Mouse (Mus musculus): Measurements from ENCODE around the gene Klf12. TPM values are rescaled to one million over a fixed set of nuclear protein-coding genes. Genes with fewer than 3 reads are reported as not detected.

Klf12 gene
- polyA plus RNA-seq, 1 experiment = 1.4 TPM

DNA sequence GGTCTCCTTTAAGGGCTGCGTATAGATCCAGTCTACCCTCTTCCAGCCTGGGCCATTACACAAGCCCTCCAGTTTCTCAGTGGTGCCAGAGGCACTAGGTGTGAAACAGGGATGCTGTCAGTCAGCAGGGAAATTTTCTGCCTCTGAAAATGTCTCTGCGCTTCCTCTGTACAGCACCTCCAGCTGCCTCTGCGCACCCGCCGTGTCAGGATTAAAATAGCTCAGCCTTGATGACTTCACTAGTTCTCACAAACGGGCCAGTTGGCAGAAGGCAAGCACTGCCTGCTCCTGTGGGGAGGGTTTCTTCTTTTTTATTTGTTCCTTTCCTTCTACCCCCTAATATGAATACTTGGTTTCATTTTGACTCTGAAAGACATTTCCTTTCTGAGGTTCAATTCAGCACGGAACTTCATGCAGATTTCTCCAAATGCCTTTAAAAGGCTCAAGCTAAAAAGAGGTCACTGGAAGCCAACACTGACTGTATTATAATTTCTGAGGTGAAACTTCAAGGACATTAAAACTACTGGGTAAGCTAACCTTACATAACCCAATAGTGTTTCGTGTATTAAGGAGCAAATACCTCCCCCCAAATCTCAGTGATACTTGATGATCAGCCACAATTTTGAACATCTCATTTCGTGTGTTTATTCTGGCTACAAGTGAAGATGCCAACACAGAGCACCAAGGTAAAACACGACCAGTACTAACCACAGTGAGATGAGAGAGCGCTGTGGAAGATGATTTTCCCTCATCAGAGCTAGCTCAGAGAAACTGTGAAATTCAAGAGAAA, 73.2 kb downstream of the Klf12 start:
- Histone ChIP-seq H3K4me3 (ENCODE audit: insufficient read depth, low read depth, low read length) (no peak overlapping the region; the same call in 1 of the 2 replicates), H3K4me1 (ENCODE audit: control insufficient read depth, insufficient read depth, insufficient read length, low read length) (peaks cover 2% of the 10 kb centered on the region), H3K27ac (replicated peaks; ENCODE audit: low read depth, low read length) (peak overlapping the region; percentile 8)

GRCm38 (mm10) chr14:100209814-100210419, 74.6 kb downstream of the Klf12 start:
- Histone ChIP-seq H3K4me3 (ENCODE audit: insufficient read depth, low read depth, low read length) (no peak overlapping the region), H3K4me1 (ENCODE audit: control insufficient read depth, insufficient read depth, insufficient read length, low read length) (peaks cover 2% of the 10 kb centered on the region), H3K27ac (replicated peaks; ENCODE audit: low read depth, low read length) (no peak overlapping the region)

DNA sequence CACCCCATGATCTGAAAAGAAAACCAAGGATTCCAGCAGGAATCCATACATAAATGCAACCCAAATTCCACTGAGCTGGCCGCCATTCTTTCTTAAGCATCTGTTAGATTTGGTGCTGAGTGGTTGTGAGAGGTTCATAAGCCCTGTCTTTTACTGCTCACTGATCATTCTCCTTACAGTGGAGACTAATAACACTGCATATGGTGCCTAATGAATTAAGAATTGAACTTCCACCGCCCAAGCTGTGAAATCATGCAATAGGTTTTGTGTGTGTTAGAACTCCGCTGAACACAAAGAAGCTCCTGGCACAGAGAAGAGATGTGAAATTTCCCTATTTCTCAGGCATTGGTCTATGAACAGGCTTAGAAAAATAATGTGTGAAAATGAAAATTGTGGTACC, 77.4 kb downstream of the Klf12 start:
- H3K27ac ChIP-seq (replicated peaks; ENCODE audit: low read depth, low read length) = no peak overlapping the region
- H3K4me3 ChIP-seq (ENCODE audit: insufficient read depth, low read depth, low read length) = no peak overlapping the region
- H3K4me1 ChIP-seq (ENCODE audit: control insufficient read depth, insufficient read depth, insufficient read length, low read length) = peaks cover 2% of the 10 kb centered on the region

- no peak overlapping the region for H3K4me3 ChIP-seq (ENCODE audit: insufficient read depth, low read depth, low read length)
- H3K4me1 ChIP-seq (ENCODE audit: control insufficient read depth, insufficient read depth, insufficient read length, low read length) = peaks cover 2% of the 10 kb centered on the region
- H3K27ac ChIP-seq (replicated peaks; ENCODE audit: low read depth, low read length) = no peak overlapping the region
These were observed 78.3 kb downstream of the Klf12 start for GRCm38 (mm10) chr14:100206207-100206606.

DNA sequence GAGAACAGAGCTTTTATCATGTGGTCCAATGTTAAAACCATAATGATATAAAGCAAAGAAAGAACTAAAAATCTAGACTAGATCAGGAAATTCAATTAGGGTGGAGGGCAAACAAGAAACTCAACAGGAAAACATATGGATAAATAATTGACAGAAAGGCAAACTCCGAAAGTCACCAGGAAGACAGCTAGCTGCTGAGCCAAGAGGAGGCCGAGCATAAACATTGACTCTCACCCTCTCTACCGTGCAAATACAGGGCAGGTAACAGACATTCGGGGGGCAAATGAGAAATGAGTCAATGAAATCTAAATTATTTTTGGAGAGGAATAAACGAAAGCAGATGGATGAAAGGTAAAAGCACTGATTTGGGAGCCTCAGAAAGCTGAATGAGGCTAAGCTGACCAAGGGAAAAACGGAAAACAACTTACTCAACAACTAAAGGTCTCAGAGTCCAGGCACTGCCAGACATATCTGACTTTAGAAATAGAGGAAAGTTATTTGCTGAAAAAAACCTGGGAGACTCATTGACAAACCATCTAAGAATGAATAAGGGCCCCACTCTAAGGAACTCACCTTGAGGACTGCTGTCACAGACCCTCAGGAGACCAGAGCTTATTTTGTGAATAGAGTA, 84.3 kb downstream of the Klf12 start:
- Histone ChIP-seq H3K4me3 (ENCODE audit: insufficient read depth, low read depth, low read length) (no peak overlapping the region), H3K27ac (replicated peaks; ENCODE audit: low read depth, low read length) (no peak overlapping the region), H3K4me1 (ENCODE audit: control insufficient read depth, insufficient read depth, insufficient read length, low read length) (no peaks in the 10 kb centered on the region)

DNA sequence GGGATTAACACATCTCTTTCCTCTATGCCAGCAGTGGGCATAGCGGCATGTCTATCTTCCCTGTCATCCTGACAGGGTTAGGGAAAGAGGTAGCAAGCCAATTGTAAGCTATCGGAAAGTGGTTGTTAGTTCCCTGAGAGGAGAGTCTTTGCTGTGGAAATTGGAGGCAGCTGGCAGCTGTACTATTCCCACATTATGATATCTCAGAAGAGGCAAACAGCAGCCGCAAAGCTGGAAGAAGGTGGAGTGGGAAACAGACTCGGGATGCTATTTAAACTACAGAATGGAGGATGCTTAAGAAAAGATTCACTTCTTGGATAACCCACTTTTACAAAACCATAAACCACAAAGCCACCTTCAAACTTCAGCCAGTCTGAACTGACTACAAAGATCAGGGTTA, 85.8 kb downstream of the Klf12 start:
- Histone ChIP-seq H3K27ac (replicated peaks; ENCODE audit: low read depth, low read length) (no peak overlapping the region), H3K4me3 (ENCODE audit: insufficient read depth, low read depth, low read length) (no peak overlapping the region), H3K4me1 (ENCODE audit: control insufficient read depth, insufficient read depth, insufficient read length, low read length) (no peaks in the 10 kb centered on the region)

- Histone ChIP-seq H3K4me1 (ENCODE audit: control insufficient read depth, insufficient read depth, insufficient read length, low read length) (no peaks in the 10 kb centered on the region), H3K4me3 (ENCODE audit: insufficient read depth, low read depth, low read length) (no peak overlapping the region), H3K27ac (replicated peaks; ENCODE audit: low read depth, low read length) (no peak overlapping the region)
These were observed 87.3 kb downstream of the Klf12 start for GRCm38 (mm10) chr14:100197199-100197598.

- Histone ChIP-seq H3K4me1 (ENCODE audit: control insufficient read depth, insufficient read depth, insufficient read length, low read length) (peaks cover 4% of the 10 kb centered on the region; the same call in 1 of the 2 replicates), H3K4me3 (ENCODE audit: insufficient read depth, low read depth, low read length) (no peak overlapping the region), H3K27ac (replicated peaks; ENCODE audit: low read depth, low read length) (no peak overlapping the region)
These were observed 94.8 kb downstream of the Klf12 start for GRCm38 (mm10) chr14:100189490-100190197.

GRCm38 (mm10) chr14:100187372-100187771, 97.1 kb downstream of the Klf12 start:
- H3K4me3 ChIP-seq (ENCODE audit: insufficient read depth, low read depth, low read length) = no peak overlapping the region
- peaks cover 4% of the 10 kb centered on the region; the same call in 1 of the 2 replicates for H3K4me1 ChIP-seq (ENCODE audit: control insufficient read depth, insufficient read depth, insufficient read length, low read length)
- no peak overlapping the region for H3K27ac ChIP-seq (replicated peaks; ENCODE audit: low read depth, low read length)

DNA sequence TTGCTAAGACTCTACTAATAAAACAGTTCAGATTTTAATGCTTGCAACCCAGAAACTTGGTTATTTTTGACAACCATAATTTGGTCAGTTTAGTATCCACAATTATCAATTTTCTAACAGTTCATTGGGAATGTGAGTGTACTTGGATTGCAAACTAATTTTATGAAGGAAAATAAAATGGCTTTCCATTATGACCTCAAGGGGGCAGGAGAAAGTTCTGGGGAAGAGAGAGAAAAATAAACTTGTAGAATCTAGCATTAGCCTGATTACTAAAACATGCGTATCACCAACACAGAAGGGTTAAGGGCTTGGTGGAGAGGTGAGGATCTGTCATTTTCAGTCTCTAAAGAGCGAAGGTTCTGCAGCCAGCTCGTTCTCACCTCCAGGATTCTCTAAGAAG, 106.7 kb downstream of the Klf12 start:
- Histone ChIP-seq H3K4me1 (ENCODE audit: control insufficient read depth, insufficient read depth, insufficient read length, low read length) (no peaks in the 10 kb centered on the region), H3K27ac (replicated peaks; ENCODE audit: low read depth, low read length) (no peak overlapping the region), H3K4me3 (ENCODE audit: insufficient read depth, low read depth, low read length) (no peak overlapping the region)

DNA sequence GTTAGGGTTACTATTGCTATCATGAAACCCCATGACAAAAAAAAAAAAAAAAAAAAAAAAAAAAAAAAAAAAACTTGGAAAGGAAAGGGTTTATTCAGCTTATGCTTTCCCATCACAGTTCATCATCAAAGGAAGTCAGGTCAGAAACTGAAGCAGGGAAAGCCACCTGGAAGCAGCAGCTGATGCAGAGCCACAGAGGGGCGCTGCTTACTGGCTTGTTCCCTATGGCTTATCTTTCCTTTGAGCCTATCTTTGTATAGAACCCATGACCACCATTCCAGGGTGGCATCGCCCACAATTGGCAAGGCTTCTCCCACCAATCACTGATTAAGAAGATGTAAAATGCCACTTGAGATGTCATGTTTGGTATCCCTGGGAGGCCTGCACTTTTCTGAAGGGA, 119.4 kb downstream of the Klf12 start:
- H3K4me1 ChIP-seq (ENCODE audit: control insufficient read depth, insufficient read depth, insufficient read length, low read length) = no peaks in the 10 kb centered on the region
- H3K27ac ChIP-seq (replicated peaks; ENCODE audit: low read depth, low read length) = no peak overlapping the region
- H3K4me3 ChIP-seq (ENCODE audit: insufficient read depth, low read depth, low read length) = no peak overlapping the region

- no peak overlapping the region for H3K4me3 ChIP-seq (ENCODE audit: insufficient read depth, low read depth, low read length)
- no peak overlapping the region for H3K27ac ChIP-seq (replicated peaks; ENCODE audit: low read depth, low read length)
- H3K4me1 ChIP-seq (ENCODE audit: control insufficient read depth, insufficient read depth, insufficient read length, low read length) = no peaks in the 10 kb centered on the region
These were observed 127.8 kb downstream of the Klf12 start for GRCm38 (mm10) chr14:100156639-100157038.

- Histone ChIP-seq H3K4me1 (ENCODE audit: control insufficient read depth, insufficient read depth, insufficient read length, low read length) (no peaks in the 10 kb centered on the region), H3K4me3 (ENCODE audit: insufficient read depth, low read depth, low read length) (no peak overlapping the region), H3K27ac (replicated peaks; ENCODE audit: low read depth, low read length) (no peak overlapping the region)
These were observed 136.8 kb downstream of the Klf12 start for GRCm38 (mm10) chr14:100147666-100148065.

DNA sequence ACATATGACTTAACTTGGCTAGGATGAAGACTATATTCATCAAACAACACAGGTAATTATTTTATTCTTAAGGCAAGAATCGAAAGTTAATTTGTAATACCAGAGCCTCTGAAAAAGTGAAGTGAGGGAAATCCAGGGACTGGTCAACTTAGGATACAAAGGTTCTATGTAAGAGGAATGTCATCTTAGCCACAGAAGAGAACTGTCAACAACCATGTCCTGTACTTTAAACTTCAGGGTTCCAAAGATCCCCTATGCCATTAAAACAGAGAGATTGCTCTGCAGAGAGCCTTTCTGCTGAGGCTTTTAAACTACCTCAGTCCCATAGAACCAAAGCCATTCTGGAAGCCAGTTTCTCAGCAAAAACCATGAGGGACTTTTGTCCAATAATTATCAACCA, 144.1 kb downstream of the Klf12 start:
- no peak overlapping the region for H3K27ac ChIP-seq (replicated peaks; ENCODE audit: low read depth, low read length)
- no peak overlapping the region for H3K4me3 ChIP-seq (ENCODE audit: insufficient read depth, low read depth, low read length)
- no peaks in the 10 kb centered on the region for H3K4me1 ChIP-seq (ENCODE audit: control insufficient read depth, insufficient read depth, insufficient read length, low read length)

DNA sequence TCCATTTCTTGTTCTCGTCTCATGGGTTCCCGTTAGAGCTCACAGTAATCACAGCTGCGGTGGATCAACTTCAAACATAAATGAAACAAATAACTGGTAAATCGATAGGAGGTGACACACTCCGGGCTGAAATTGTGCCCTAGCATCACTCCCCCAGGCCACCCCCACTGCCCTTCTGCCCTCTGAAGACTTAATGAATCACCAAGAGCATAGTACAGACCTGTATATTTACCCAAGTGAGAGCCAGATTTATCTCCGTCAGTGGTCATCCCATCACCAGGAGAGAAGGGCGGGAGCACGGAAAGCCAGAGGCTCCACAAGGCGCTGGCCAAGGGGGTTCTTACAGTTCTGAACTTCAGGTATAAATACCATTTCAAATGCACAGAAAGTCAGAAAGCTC, 150.2 kb downstream of the Klf12 start:
- no peak overlapping the region for H3K27ac ChIP-seq (replicated peaks; ENCODE audit: low read depth, low read length)
- no peak overlapping the region for H3K4me3 ChIP-seq (ENCODE audit: insufficient read depth, low read depth, low read length)
- no peaks in the 10 kb centered on the region for H3K4me1 ChIP-seq (ENCODE audit: control insufficient read depth, insufficient read depth, insufficient read length, low read length)

All from brown adipose tissue, adult 24 weeks (tissue).